Mouse (Mus musculus): Measurements from ENCODE around the gene Capn6. TPM values are rescaled to one million over a fixed set of nuclear protein-coding genes. Genes with fewer than 3 reads are reported as not detected.

Capn6 gene
- polyA plus RNA-seq, 1 experiment from 2014 or later, result 104 TPM

Small RNA genes lying within 50 kb of the gene (microRNA-seq; reads per million reads assigned to microRNA genes)
- gene Gm47298, result not detected

Other genes with a start within 250 kb of the Capn6 start
- gene Dcx, start 105.9 kb upstream of the Capn6 start, polyA plus RNA-seq (2015; fragmentation: Nextera tagmentation; extraction: Ambion mirVana), result 5.7 and 7.0 TPM in 2 replicates